Mouse (Mus musculus): ENCODE results near the gene Rbm41.

The Rbm41 gene

GRCm38 (mm10) chrX:139997740-139998690 lies at the start of gene Rbm41:
Gene Rbm41 (minus strand): TSS chrX:139998595.
- DNase-seq: peak; percentile 39

DNA sequence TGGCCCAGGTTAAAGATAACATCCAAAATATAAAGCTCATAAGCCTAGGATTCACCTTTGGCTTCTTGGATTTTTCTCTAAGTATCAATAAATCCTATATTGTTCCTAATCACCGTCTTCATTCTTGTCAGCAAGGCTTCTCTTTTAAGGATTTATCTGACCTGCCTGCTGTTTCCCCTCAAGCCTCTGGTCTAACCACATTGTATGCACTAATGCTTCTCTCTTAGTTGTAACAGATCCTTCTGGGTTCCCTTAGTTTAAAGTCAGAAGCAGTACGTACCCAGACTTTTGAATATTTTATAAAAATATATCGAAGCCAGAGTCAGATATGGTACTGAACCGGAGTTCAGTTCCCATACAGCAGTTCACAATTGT lies 283 bp upstream of the Rbm41 start:
- DNase-seq: no peak

- DNase-seq: no peak
These were observed 16.3 kb downstream of the Rbm41 start for GRCm38 (mm10) chrX:139982115-139982514.

DNA sequence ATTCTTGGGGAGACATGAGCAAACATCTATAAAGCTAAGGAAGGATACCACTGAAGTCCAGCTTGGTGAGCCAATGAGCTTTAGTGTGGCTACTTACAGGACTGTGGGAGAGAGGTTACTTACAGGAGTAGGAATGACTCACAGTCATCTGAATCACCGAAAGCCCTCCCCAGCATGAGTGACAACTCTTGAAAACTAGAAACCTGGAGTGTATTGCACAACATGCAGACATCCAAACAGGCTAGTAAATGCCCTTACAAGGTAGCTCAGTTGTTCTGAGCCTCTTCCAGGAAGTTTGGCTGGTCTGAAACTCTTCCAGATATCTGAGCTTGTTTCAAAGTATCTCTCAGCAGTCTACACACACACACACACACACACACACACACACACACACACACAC lies 64.9 kb downstream of the Rbm41 start:
- DNase-seq: no peak

DNA sequence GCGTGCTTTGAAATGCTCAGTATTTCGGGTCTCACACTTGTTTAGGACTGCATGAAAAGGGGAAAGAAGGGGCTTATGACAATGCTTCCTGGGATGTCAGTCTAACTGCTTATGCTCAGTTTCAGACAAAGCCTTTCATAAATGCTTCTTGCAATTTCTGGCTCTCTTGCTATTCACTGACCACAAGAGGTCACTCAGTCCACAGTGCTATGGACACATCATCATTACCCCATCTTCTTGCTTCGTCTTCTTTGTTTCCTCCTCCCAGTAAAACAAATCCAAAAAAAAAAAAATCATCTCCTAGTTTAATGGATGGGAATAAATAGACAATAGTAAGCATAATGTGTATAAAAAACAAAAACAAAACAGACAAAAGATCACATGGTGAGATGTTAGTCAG lies 65.9 kb downstream of the Rbm41 start:
- DNase-seq: no peak

- DNase-seq: no peak
These were observed 77.8 kb downstream of the Rbm41 start for GRCm38 (mm10) chrX:139920572-139920971.

GRCm38 (mm10) chrX:139891387-139891786 lies 107.0 kb downstream of the Rbm41 start:
- DNase-seq: no peak

- DNase-seq: no peak
These were observed 115.2 kb downstream of the Rbm41 start for GRCm38 (mm10) chrX:139883221-139883620.

- no peak for DNase-seq
These were observed 120.5 kb downstream of the Rbm41 start for GRCm38 (mm10) chrX:139877936-139878335.

- DNase-seq: no peak
These were observed 121.3 kb downstream of the Rbm41 start for GRCm38 (mm10) chrX:139877105-139877504.

DNA sequence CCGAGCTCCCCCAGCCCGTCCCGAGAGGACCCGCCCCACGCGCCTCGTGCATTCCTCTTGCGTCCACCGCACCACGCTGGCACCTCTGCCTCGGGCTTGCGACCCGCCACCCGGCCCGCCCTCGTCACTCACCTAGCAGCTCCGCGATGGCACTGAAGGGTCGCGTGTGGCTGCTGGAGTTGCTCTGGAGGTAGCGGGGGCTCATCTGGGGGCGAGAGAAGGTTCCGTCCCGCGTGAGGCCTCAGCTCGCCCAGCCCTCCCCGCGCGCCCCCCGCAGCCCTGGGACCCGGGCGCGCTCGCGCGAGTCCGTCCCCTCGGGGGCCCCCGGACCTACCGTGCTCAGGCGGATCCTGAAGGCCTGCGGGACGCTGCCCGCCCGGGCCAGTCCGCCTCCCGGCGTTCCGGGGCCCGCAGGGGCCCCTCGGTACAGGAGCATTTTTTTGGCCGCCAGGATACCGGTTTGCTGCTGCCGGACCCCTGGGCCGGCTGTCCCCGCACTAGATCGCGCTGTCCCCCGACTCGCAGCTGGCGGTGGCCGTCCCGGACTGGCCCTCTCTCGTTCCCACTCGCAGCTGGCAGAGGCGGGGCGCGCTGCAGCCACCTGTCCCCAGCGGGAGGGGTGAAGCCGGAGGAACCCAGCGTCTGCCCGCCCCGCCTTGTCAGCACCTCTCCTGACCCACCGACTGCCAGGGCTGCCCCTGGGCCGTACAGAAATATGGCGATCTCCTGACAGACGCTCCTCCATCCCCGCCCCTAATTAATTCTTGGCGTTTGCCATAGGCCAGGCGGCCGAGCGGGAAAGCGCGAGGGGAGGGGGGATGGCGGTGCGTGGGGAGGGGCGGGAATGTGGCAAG lies 127.2 kb downstream of the Rbm41 start, which contains the start of gene Morc4:
Gene Morc4, minus strand, starts transcription at position 740 of the 854 bp plus-strand sequence.
- DNase-seq: peak; percentile 4

DNA sequence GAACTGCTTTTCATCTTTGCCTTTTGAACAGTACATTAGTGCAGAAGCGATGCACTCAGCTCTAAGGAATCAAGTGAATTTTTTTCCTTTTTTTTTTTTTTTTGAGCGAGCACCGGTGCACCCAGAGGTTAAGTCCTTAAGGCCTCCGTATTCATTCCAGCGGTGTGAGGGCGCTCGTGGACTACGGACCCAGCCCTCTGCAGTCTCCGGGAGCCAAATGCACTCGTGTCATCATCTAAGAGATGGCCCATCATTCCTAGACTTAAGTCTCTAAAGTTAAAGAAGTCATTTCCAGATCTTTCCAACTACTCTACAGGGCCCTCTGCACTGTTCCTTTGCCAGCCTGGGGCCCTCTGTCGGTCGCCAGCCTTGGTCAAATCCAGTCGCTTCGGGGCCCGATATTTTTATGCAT lies 128.1 kb downstream of the Rbm41 start:
- no peak for DNase-seq

GRCm38 (mm10) chrX:139859402-139859801 lies 139.0 kb downstream of the Rbm41 start:
- no peak for DNase-seq

DNA sequence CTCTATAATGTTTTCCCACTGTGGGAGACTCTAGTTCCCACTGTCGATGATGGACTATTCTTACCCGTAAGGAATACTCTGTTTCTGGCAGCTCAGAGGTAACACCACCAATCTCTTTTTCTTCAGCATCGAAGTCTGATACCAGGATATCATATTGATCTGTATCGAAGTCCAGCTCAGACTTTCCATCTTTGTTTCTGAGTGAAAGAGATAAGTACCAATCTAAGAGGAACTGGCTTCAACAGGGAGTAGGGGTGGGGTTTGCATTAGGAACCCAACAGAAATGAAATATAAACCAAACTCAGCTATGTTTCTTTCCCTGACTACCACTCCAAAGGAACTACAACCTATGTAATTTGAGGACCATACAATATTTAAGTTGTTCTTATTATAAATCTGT lies 143.6 kb downstream of the Rbm41 start:
- no peak for DNase-seq

DNA sequence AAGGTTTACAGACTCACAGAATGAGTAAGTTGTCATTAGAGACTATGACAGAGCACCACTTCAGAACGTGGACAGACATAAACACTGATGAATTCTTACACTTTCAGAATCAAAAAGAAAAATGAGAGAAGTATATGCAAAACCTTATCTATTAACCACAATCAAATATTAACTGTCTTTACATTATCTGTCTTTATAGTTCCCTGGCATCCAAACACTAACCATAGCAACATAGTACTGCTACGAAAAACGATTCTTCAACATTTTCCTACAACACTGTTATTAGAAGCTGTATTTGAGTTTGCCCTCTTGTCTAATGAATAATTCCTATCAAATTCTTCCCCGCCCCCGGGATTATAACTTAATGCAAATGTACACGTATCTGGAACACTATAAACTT lies 157.3 kb downstream of the Rbm41 start:
- DNase-seq: no peak
